Mouse (Mus musculus): ENCODE measurements around the gene Dcpp3.
"Not testable (repeated sequence)": the region's sequence is repeated elsewhere in the genome, so short reads cannot be mapped to it uniquely, and the experiment has no call there.

Dcpp3 gene

DNA sequence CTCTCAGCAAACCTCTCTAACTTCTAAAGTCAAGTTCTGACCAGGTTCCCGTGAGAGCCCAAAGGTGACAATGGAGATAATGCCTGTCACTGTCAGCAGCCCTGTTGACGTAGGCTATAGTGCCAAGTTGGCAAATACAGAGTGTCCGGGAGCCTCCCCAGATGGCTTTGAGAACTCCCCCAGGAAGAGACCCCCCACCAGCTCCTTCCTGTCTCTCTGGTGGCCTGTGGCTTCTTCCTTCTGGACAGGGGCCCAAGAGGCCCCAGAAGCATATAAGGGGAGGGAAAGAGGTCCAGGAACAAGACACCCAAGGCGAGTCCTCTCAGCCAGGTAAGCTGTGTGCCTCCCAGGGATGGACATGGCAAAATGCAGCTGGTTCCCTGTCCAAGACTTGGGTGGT, at the start of gene Dcpp3:
Gene Dcpp3 (plus strand): TSS at position 301 of the 400 bp plus-strand sequence.
- DNase-seq (ENCODE audit: low read depth, low spot score): not testable (repeated sequence)

- no peak for DNase-seq (ENCODE audit: low read depth, low spot score)
Measured at GRCm38 (mm10) chr17:23867756-23868155, 49.5 kb upstream of the Dcpp3 start, which contains the start of gene Prss21. Prss21 (plus strand) TSS chr17:23868056.

- no peak for DNase-seq (ENCODE audit: low read depth, low spot score)
Measured at GRCm38 (mm10) chr17:23868513-23868912, 48.7 kb upstream of the Dcpp3 start.

DNA sequence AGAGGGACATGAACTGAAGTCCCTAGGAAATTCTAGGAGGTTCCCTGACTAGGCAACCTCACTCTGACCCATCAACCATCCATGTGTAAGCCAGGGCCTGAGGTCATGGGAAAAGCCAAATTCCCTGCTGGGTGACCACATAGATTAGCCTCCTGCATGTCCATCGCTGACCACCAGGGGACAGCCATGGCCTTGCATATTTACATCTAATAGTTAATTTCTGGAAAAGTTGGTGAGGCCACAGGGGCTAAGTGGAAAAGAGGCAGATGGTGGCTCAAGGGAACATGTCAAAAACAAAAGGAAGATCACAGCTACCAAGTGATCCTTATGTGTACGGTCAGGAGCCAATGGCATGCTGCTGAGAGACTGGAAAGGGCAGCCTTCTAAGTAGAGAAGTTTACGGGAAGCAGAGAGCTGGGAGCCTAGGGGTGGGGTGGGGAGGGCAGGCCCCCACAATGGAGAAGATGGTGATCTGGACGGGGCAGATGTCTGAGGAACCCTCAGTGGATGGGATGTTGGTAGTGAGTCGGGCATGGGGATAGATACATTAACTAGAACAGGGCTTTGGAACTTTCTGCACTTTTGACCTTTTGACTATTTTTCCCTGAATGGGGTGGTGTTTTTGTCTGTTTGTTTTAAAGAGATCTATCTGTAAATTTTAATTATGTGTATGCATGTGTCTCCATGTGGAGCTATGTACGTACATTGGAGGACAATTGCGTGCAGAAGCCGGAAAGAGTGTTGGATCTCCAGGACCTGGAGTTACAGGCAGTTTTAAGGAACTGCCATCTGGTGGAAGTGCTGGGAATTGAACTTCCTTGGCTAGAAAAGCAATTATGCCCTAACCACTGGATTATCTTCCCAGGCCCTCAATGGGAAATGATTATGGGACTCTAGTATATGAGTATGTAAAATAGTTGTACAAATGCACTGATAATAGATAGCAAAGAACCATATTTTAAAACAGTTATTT, 43.1 kb upstream of the Dcpp3 start:
- peak; percentile 39 for DNase-seq (ENCODE audit: low read depth, low spot score)

DNA sequence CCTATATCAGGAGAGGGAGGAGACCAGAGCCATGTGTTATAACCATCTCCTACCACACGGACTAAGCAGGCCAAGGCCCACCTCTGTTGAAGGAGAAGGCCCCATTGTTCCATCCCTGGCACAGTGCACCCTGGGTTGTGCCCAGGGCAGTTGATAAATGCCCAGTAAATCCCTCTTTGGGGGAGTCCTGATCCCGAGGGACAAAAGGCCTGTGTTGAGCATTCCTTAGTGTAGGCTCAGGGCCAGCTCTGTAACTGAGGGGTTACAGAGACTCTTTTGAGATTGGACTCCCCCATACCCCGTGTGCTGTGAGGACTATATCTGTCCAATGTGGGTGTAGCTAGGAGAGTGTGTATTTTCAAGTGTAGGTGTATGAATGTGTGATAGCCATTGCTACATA, 40.5 kb upstream of the Dcpp3 start:
- DNase-seq (ENCODE audit: low read depth, low spot score): no peak

- DNase-seq (ENCODE audit: low read depth, low spot score): no peak
Measured at GRCm38 (mm10) chr17:23877166-23877565, 40.1 kb upstream of the Dcpp3 start.

DNA sequence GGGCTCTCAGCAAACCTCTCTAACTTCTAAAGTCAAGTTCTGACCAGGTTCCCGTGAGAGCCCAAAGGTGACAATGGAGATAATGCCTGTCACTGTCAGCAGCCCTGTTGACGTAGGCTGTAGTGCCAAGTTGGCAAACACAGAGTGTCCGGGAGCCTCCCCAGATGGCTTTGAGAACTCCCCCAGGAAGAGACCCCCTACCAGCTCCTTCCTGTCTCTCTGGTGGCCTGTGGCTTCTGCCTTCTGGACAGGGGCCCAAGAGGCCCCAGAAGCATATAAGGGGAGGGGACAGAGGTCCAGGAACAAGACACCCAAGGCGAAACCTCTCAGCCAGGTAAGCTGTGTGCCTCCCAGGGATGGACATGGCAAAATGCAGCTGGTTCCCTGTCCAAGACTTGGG, 36.7 kb upstream of the Dcpp3 start, which contains the start of the genes Dcpp1 and Dcpp2:
Gene Dcpp1 (plus strand): TSS at position 301 of the 400 bp plus-strand sequence.
Gene Dcpp2 (plus strand): TSS at position 305 of the 400 bp plus-strand sequence.
- DNase-seq (ENCODE audit: low read depth, low spot score): not testable (repeated sequence)

- DNase-seq (ENCODE audit: low read depth, low spot score): peak; percentile 86
Measured at GRCm38 (mm10) chr17:23924531-23925007, 7.3 kb downstream of the Dcpp3 start.

GRCm38 (mm10) chr17:23925090-23925493, 7.8 kb downstream of the Dcpp3 start:
- DNase-seq (ENCODE audit: low read depth, low spot score): peak; percentile 45

- no peak for DNase-seq (ENCODE audit: low read depth, low spot score)
Measured at GRCm38 (mm10) chr17:23931157-23931556, 13.9 kb downstream of the Dcpp3 start.

DNA sequence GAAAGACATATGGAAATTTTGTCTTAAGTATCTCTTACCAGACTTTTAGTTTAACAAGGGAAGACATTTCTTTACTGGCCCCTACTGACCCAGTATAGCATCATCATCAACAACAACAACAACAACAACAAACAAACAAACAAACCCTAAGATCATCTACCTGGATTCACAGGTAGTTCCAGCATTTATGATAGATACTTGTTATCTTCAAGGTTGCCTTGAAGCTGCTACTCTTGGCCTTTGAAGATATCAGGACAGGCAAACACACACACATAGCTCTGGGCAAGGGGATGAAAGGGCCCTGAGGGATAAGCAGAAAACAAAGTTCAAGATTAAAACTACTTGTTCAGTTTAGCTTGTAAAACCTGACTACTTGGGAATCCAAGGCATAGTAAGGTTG, 24.1 kb downstream of the Dcpp3 start, which contains the start of gene Sbp:
Gene Sbp (plus strand): TSS at position 301 of the 400 bp plus-strand sequence.
- no peak for DNase-seq (ENCODE audit: low read depth, low spot score)

DNA sequence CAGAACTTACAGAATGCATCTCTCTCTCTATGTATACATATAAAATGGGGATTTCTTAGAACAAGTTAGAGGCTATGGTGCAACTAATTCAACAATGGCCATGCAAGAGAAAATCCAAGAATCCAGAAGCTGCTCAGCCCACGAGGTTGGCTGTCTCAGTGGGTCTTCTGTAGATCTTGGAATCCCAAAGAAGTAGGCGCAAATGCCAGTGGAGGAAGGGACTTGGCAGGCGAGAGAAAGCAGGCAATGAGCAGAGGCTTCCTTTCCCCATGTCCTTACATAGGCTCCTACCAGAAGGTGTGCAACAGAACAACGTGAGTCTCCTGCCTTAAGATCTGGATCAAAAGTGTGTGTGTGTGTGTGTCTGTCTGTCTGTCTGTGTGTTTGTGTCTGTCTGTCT, 30.2 kb downstream of the Dcpp3 start:
- not testable (repeated sequence) for DNase-seq (ENCODE audit: low read depth, low spot score)

GRCm38 (mm10) chr17:23949068-23949467, 31.8 kb downstream of the Dcpp3 start:
- DNase-seq (ENCODE audit: low read depth, low spot score): no peak

GRCm38 (mm10) chr17:23950828-23951227, 33.6 kb downstream of the Dcpp3 start:
- not testable (repeated sequence) for DNase-seq (ENCODE audit: low read depth, low spot score)

DNA sequence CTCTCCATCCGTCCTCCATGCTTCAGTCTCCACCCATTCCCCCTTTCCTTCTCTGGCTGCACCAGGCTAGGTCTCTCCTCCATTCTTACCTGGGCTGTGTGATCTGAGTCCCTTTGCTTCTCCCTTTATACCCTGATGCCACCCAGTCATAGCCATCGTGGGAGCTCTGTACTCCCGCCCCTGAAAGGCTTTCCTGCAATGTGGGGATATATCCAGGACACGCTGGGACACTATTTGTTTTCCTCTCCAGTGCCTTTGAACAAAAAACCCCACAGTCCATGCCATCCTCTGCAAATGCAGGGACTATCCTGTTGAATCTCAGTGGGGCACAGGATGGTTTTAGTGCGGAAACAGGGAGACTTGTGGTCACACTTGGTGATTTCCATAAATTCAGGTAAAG, 37.9 kb downstream of the Dcpp3 start, which contains the start of gene Sbpl:
Gene Sbpl (minus strand): TSS at position 101 of the 400 bp plus-strand sequence.
- DNase-seq (ENCODE audit: low read depth, low spot score): no peak

- DNase-seq (ENCODE audit: low read depth, low spot score): peak; percentile 87
Measured at GRCm38 (mm10) chr17:23960084-23960738, 43.0 kb downstream of the Dcpp3 start.

- no peak for DNase-seq (ENCODE audit: low read depth, low spot score)
Measured at GRCm38 (mm10) chr17:23961573-23962122, 44.4 kb downstream of the Dcpp3 start.

DNA sequence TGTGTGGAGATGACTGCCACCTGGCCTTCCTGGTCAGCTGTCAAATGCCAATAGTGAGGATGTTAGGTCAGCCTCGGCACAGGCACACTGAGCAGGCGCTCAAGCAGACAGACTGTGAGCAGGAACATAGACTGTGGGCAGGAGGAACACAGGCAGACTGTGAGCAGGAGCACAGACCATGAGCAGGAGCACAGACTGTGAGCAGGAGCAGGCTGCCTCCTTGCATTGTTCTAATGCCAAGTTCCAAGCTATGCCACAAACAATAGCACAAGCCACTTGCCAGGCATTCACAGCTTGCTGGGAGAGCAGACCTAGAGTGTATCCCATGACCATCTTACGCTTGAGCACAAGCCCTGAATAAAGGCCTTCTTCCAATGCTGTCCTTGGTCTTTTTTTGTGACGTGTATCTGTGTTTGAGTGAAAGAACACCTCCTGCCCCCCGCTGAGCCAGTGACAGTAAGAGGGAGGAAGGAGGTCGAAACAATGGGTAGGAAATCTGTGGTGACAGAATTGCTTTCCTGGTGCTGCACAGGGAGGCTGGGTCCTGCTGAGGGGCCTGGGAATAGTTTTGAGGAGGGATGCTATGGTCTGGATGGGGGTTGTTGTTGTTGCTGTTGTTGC, 48.7 kb downstream of the Dcpp3 start:
- no peak for DNase-seq (ENCODE audit: low read depth, low spot score)

- no peak for DNase-seq (ENCODE audit: low read depth, low spot score)
Measured at GRCm38 (mm10) chr17:23966658-23967401, 49.6 kb downstream of the Dcpp3 start.

DNA sequence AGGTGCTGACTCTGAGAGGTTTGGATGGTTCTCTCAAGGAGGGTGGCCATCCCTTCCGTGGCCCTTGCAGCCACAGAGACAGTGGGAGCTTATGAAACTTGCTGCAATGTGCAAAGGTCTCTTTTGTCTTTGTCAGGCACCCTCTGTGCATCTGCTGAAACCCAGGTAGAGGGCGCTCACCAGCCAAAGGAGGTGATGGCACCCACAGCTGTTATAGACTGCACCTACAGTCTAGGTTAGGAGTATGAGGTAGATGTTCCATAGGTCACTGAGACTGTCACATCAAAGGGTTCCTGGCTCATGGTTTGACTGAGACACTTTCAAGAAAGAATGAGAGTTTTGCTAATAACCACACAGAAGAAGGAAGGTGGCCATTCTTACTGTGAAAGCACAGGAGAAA, 51.5 kb downstream of the Dcpp3 start:
- peak; percentile 29 for DNase-seq (ENCODE audit: low read depth, low spot score)
